Mouse (Mus musculus) olfactory bulb, adult 2 months (tissue): Measurements from ENCODE around the gene Pi4ka. TPM values are rescaled to one million over a fixed set of nuclear protein-coding genes. Genes with fewer than 3 reads are reported as not detected.

Experiments
- H3K27ac ChIP-seq: fragments of 200-500 bp; 2 replicates; pipeline ENCODE4 v1.5.1; 2012; ENCODE audit warnings: low read depth, low read length; ENCODE audit not compliant: insufficient read depth
- H3K4me1 ChIP-seq: fragments of 200-500 bp; 2 replicates; pipeline ENCODE4 v1.6.1; 2012; ENCODE audit warnings: low read length; ENCODE audit not compliant: control insufficient read depth, insufficient read depth
- H3K4me3 ChIP-seq: fragments of 200-500 bp; 2 replicates; pipeline ENCODE4 v1.5.1; 2012; ENCODE audit warnings: mild to moderate bottlenecking, low read depth, low read length, moderate library complexity; ENCODE audit not compliant: insufficient read depth
- CTCF ChIP-seq: fragments of 200-500 bp; IDR thresholded peaks from 2 replicates; pipeline ENCODE4 v1.5.1; 2012; ENCODE audit warnings: low read depth, mild to moderate bottlenecking, low read length, moderate library complexity; ENCODE audit not compliant: insufficient read depth
- POLR2A ChIP-seq: fragments of 200-500 bp; IDR thresholded peaks from 2 replicates; pipeline ENCODE4 v1.6.1; 2012; ENCODE audit warnings: mild to moderate bottlenecking, low read depth, low read length, moderate library complexity; ENCODE audit not compliant: insufficient read depth
- WGBS: fragments of 180-500 bp; shearing (Covaris S2); methylation state at CpG from one replicate; pipeline ENCODE4 v1.1.7; 2018; 5-methylcytosine and 5-hydroxymethylcytosine counted together
- polyA plus RNA-seq: library from polyadenylated mRNA; stranded (reverse); fragments of >200 nt; gene quantifications from 2 replicates; pipeline ENCODE4 v1.2.4, GENCODE M21; 2012; ENCODE audit warnings: low replicate concordance; ENCODE audit not compliant: missing spikeins, insufficient read depth, insufficient read length

Gene Pi4ka
- polyA plus RNA-seq, 1 experiment: 511 TPM

DNA sequence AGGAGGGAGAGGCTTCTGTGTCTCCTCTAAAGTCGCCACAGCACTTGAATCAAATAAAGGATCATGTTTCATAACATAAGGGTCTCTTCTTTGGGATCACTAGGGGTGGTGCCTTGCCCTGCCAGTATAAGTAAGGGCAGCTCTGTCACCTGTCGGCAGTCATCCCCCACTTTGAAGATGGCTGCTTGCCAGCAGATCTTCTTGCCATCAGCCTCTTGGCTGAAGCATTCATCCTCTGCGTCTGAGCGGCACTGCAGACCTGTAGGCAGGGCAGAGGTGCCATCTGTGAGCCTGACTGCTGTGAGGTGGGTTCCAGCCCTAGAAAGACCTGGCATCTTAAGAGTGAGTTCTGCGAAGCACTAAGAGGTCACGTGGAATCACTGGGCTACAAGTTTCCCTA is 123.0 kb downstream of the Pi4ka start:
- TF ChIP-seq POLR2A (no peak), CTCF (no peak)
- Histone ChIP-seq H3K27ac (no peak overlapping the region), H3K4me1 (peaks cover 2% of the 10 kb centered on the region; the same call in 1 of the 2 replicates), H3K4me3 (no peak overlapping the region)
- WGBS: 63% methylated on average over 6 of the region's 6 CpGs

DNA sequence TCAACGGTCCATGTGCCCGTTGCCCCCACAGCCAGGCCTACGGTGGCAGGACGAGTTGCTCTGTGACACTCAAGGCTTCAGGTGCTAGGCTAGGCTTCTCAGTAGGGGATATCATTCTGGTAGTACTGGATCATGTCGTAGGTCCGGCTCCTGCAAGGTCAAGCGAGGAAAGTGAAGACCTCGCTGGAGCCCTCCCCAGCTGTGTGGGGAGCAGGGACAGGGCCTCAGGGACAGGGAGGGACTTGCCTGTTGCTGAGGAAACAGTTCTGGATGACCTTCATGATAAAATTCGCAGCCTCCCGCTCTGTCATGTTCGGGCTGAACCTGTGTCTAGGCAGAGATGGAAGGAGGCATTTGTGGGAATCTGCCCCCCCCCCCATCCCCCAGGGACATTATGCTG is 125.6 kb downstream of the Pi4ka start:
- no peak overlapping the region for H3K27ac ChIP-seq
- TF ChIP-seq POLR2A: no peak
- no peak for TF ChIP-seq CTCF
- H3K4me1 ChIP-seq: peaks cover 17% of the 10 kb centered on the region
- H3K4me3 ChIP-seq: no peak overlapping the region
- 94% methylated on average over 11 of the region's 11 CpGs for WGBS

DNA sequence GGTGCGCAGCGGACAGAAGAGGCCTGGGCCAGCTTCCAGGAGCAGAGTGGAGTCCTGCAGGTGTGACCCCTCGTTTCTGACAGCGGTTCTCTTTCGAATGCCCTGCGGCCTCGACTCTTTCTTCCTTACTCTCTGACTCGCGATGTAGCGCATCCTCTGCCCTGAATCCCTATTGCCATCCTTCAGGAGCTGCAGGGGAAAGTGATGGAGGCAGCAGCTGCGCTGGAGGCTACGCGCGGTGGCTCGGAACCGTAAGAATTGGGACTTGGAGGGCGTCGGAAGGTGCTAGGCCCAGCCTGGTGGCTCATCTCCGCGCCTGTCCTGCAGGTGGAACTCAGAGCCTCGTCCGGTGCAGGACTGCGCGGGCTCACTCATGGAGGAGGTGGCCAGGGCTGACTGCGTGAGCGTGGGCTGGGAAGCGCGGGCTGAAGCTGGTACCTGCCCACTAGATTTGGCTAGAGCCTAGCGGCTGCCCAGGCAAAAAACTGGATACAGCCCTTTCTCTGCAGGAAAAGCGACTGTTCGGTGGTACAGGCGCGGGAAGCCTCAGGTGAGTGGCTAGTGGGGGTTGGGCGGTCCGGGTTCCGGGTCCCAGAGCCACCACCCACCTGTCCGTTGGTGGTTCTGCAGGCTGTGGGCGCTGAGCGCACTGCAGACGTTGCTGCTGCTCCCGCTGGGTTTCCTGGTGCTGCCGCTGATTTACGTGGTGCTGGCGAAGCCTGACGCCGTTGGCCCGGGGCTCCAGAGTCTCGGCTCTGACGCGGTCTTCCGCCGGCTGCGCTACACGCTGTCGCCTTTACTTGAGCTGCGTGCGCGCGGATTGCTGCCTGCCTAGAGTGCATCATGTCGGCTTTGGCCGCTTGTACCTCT is 128.5 kb downstream of the Pi4ka start:
- TF ChIP-seq CTCF (no peak), POLR2A (no peak)
- H3K4me1 ChIP-seq: peaks cover 17% of the 10 kb centered on the region
- H3K4me3 ChIP-seq: peak overlapping the region; percentile 64
- 9% methylated on average over 61 of the region's 61 CpGs for WGBS
- H3K27ac ChIP-seq: peak overlapping the region; percentile 10; the same call in 1 of the 2 replicates

DNA sequence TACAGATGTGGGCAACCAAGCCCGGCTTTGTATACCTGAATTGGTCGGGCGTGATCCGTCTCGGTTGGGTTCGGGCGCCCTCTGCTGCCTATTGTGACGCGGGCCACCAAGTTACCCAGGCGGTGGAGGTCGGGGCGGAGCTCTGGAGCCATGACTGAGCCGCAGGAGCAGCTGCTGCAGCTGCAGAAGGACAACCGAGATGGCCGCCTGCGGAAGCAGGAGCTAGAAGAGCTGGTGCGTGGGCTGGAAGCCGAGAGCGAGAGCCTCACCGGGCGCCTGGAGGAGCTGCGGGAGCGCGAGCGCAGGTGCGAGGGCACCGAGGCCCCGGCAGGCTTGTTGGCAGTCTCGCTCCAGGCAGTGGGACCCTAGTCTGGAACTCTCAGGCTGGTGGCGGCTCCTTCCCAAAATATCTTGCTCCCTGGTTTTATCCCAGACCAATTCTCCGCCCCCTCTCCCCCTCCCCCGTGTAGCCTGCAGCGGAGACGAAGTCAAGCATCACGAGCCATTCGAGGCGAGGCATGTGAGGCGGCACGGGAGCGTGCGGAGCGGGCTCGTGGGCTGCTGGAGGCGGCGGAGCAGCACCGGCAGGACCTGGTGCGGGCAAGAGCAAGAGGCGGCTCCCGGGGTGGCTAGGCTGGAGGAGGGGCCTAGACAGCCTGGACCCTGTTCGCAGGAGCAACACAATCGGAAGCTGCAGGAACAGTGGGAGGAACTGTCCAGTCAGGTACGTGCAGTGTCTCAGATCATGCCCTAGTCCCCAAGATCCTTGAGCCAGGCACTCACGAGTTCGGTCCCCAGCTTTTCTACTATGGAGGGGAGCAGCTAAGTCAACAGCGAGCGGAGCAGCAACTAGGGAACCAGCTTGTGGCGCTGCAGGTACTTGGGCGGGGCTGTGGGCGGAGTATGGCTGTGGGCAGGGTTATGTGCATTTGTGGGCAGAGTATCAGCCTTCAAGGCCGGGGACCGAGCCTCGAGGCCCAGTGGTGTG is 129.7 kb downstream of the Pi4ka start:
- 1% methylated on average over 62 of the region's 62 CpGs for WGBS
- Histone ChIP-seq H3K4me1 (peaks cover 17% of the 10 kb centered on the region), H3K4me3 (peak overlapping the region; percentile 64), H3K27ac (peak overlapping the region; percentile 93)
- peak; percentile 89 for TF ChIP-seq CTCF
- TF ChIP-seq POLR2A: peak; percentile 34; the same call in 1 of the 2 replicates

DNA sequence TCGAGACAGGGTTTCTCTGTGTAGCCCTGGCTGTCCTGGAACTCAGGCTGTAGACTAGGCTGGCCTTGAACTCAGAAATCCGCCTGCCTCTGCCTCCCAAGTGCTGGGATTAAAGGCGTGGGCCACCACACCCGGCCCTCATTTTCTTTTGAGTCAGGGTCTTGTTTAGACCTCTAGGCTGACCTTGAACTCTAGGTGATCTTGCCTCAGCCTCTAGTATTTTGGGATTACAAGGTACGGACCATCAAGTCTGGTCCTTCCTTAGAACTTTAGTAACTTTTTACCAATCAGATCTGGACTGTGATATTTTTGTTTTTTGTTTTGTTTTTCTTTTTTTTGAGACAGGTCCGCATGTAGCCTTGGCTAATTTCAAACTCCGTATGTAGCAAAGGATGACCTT is 130.4 kb downstream of the Pi4ka start, which contains the start of gene Tmem191c:
Gene Tmem191c (plus strand): TSS at position 357 of the 400 bp plus-strand sequence.
- 62% methylated on average over 7 of the region's 7 CpGs for WGBS
- TF ChIP-seq POLR2A: no peak
- no peak for TF ChIP-seq CTCF
- Histone ChIP-seq H3K4me1 (peaks cover 17% of the 10 kb centered on the region), H3K27ac (peak within 1 kb of the TSS; percentile 93), H3K4me3 (peak within 1 kb of the TSS; percentile 64)

DNA sequence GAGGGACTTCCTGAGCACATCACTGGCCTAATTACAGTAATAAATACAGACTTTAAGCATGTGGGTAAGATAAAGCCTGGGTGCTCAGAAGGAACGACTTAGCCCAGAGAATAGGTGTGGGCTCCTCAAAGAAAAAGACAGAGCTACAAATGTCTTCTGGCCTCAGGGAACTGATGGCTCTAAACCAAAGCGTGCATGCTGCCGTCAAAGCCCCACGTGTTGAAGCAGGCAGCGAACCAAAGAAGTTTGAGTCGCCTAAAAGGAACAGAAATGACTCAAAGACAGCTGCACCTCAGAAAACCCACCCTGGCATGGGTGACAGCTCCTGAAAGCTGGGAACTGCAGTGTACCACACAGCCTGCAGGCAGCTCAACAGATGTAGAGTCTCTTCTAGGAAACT is 134.3 kb downstream of the Pi4ka start:
- peaks cover 4% of the 10 kb centered on the region; the same call in 1 of the 2 replicates for H3K4me1 ChIP-seq
- no peak for TF ChIP-seq CTCF
- TF ChIP-seq POLR2A: no peak
- 61% methylated on average over 6 of the region's 6 CpGs for WGBS
- no peak overlapping the region for H3K27ac ChIP-seq
- no peak overlapping the region for H3K4me3 ChIP-seq

DNA sequence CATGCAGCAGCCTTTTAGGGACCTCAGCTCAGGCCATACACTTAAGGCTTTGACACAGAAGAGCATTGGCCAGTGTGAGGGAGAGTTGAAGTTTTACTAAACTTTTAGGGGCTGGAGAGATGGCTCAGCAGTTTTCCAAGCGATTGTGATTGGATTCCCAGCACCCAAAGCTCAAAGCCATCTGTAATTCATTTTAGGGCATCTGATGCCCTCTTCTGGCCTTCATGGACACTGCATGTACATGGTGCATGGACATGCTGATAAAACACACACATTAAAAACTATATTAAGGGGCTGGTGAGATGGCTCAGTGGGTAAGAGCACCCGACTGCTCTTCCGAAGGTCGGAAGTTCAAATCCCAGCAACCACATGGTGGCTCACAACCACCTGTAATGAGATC is 135.0 kb downstream of the Pi4ka start:
- Histone ChIP-seq H3K4me1 (no peaks in the 10 kb centered on the region), H3K27ac (no peak overlapping the region), H3K4me3 (no peak overlapping the region)
- TF ChIP-seq POLR2A (no peak), CTCF (no peak)
- WGBS: 81% methylated on average over 4 of the region's 4 CpGs

DNA sequence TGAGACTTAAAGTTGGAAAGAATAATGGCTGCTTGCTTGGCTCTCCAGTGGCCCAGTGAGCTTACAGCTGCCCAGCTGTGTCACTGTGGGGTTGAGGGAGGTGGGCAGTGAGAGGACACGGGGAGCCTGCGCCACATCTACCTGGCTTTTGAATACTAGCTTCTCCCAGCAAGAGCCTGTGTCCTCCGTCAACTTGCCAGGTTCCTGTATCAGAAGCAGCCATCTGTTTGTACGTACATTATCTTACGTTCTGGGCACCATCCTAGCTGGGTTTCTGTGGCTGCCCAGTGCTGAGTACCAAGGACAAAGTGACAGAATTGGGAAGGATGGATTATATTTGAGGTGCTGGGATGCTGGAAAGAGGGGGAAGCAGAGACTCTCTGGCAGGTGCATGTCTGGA is 136.2 kb downstream of the Pi4ka start:
- Histone ChIP-seq H3K4me3 (no peak overlapping the region), H3K4me1 (no peaks in the 10 kb centered on the region), H3K27ac (no peak overlapping the region)
- 92% methylated on average over 5 of the region's 5 CpGs for WGBS
- no peak for TF ChIP-seq POLR2A
- TF ChIP-seq CTCF: no peak
